13 mouse cellular contexts compared by ENCODE assay signal in the genomic region with DNA sequence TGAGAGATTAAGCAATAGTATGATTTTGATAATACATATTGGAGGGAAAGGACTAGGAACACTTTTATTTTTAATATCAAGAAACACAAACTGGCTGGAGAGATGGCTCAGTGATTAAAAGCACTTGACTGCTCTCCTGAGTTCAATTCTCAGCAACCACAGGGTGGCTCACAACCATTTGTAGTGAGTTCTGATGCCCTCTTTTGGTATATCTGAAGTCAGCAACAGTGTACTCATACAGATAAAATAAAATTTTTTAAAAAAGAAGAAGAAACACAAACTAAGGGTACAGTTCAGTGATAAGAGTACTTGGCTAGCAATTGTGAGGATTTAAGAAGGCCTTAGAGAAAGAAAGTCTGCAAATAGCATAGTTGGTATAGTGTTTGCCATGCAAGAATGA. TPM values are rescaled to one million over a fixed set of nuclear protein-coding genes. Genes with fewer than 3 reads are reported as not detected.
DNase-seq lines count a peak whose midpoint lies in the region; ATAC-seq and TF ChIP-seq lines count a peak whose summit lies in the region.
"Had no signal": no experiment of that assay in that cellular context is flagged by ENCODE, and none has a peak within 500 bp of the region (broad histone marks: within the 10 kb centered on the region; RNA-seq: fewer than 3 reads in every experiment).

No protein-coding gene starts in this region.

- TF ChIP-seq CTCF in stomach, postnatal 0 days (IDR thresholded peaks at IDR 0.05; ENCODE audit: low read depth): peak; percentile 39; the same call in 1 of the 2 replicates

- no peaks in the 10 kb centered on the region for H3K27me3 ChIP-seq in erythroblast, embryonic 14.5 days (ENCODE audit: control insufficient read depth)
- H3K27me3 ChIP-seq in kidney, embryonic 15.5 days: no peaks in the 10 kb centered on the region
- H3K27me3 ChIP-seq in stomach, postnatal 0 days (ENCODE audit: control insufficient read depth, insufficient read depth, low read length): no peaks in the 10 kb centered on the region

- H3K4me2 ChIP-seq in kidney, embryonic 15.5 days: peak overlapping the region; percentile 90; the same call in 1 of the 2 replicates
- H3K4me2 ChIP-seq in stomach, postnatal 0 days (replicated peaks; ENCODE audit: low read depth): no peak overlapping the region

- no peak for ATAC-seq in erythroblast, adult 5-6 weeks (replicated peaks; ENCODE audit: low FRiP score, poor library complexity, severe bottlenecking)
- ATAC-seq in kidney, embryonic 15.5 days (replicated peaks; ENCODE audit: low FRiP score): no peak
- ATAC-seq in stomach, postnatal 0 days (ENCODE audit: low FRiP score, low TSS enrichment): no peak

- H3K9me3 ChIP-seq in erythroblast, embryonic 14.5 days (ENCODE audit: control insufficient read depth, low read length): no peaks in the 10 kb centered on the region
- H3K9me3 ChIP-seq in kidney, embryonic 15.5 days (replicated peaks): no peaks in the 10 kb centered on the region
- H3K9me3 ChIP-seq in stomach, postnatal 0 days (ENCODE audit: control insufficient read depth, low read length): no peaks in the 10 kb centered on the region
- H3K9me3 ChIP-seq: neural tube, embryonic 13.5 days had no signal

- peak overlapping the region; percentile 85 for H3K4me3 ChIP-seq in erythroblast, embryonic 14.5 days (replicated peaks)
- no peak overlapping the region for H3K4me3 ChIP-seq in kidney, embryonic 15.5 days (replicated peaks)
- H3K4me3 ChIP-seq in stomach, postnatal 0 days (ENCODE audit: low read depth, low read length): no peak overlapping the region

- H3K9ac ChIP-seq in kidney, embryonic 15.5 days: no peak overlapping the region
- no peak overlapping the region for H3K9ac ChIP-seq in stomach, postnatal 0 days (ENCODE audit: low read length)

- H3K36me3 ChIP-seq in erythroblast, embryonic 14.5 days (ENCODE audit: control insufficient read depth): peaks cover 12% of the 10 kb centered on the region
- peaks cover 8% of the 10 kb centered on the region for H3K36me3 ChIP-seq in kidney, embryonic 15.5 days
- no peaks in the 10 kb centered on the region for H3K36me3 ChIP-seq in stomach, postnatal 0 days (ENCODE audit: control insufficient read depth, insufficient read depth, low read length)

- no peak overlapping the region for H3K27ac ChIP-seq in kidney, embryonic 15.5 days
- H3K27ac ChIP-seq in stomach, postnatal 0 days (replicated peaks): no peak overlapping the region
- H3K27ac ChIP-seq: macrophage; neural tube, embryonic 13.5 days had no signal

- DNase-seq in kidney, postnatal 10 days: no peak
- peak; percentile 21 for DNase-seq in thymus, postnatal 0 days (ENCODE audit: low spot score)
- no peak for DNase-seq in thymus, postnatal 4 days
- DNase-seq in stomach, postnatal 0 days (ENCODE audit: low spot score): no peak
- no peak for DNase-seq in frontal cortex, postnatal 14 days (ENCODE audit: low spot score in 2 of 2)
- DNase-seq: adrenal gland, postnatal 14 days; kidney, postnatal 36 days; right cerebral cortex, postnatal 14 days had no signal

- no peak for TF ChIP-seq EP300 in stomach, postnatal 0 days (optimal IDR thresholded peaks at IDR 0.05)

- peaks cover 79% of the 10 kb centered on the region for H3K4me1 ChIP-seq in erythroblast, embryonic 14.5 days (ENCODE audit: control insufficient read depth)
- peaks cover 22% of the 10 kb centered on the region for H3K4me1 ChIP-seq in kidney, embryonic 15.5 days
- peaks cover 2% of the 10 kb centered on the region; the same call in 1 of the 2 replicates for H3K4me1 ChIP-seq in stomach, postnatal 0 days (replicated peaks; ENCODE audit: control insufficient read depth, insufficient read depth)

RNA-seq across cellular contexts. Expression of a gene that starts 1.3 kb away (rescaled TPM):
- polyA plus RNA-seq in erythroblast, embryonic 14.5 days (2012): 0.48 and 0.49 TPM in 2 replicates
- 2.5 and 4.0 TPM in 2 replicates for total RNA-seq in erythroblast, adult 5-6 weeks (2015; ENCODE audit: low replicate concordance)
- total RNA-seq in erythroblast, adult 5-6 weeks (2017; ENCODE audit: low replicate concordance): 3.1 and 3.7 TPM in 2 replicates
- polyA plus RNA-seq in kidney, embryonic 15.5 days (2015; fragmentation: Nextera tagmentation; extraction: Ambion mirVana): 9.7 and 9.9 TPM in 2 replicates
- 14.3 and 15.9 TPM in 2 replicates for polyA plus RNA-seq in thymus, postnatal 0 days (2015; fragmentation: Nextera tagmentation; extraction: Ambion mirVana)
- polyA plus RNA-seq in stomach, postnatal 0 days (2015; fragmentation: Nextera tagmentation; extraction: Ambion mirVana): 9.3 and 9.8 TPM in 2 replicates

RNA-seq across cellular contexts. Expression of a gene that starts 22.1 kb away (rescaled TPM):
- not detected in 2 replicates for polyA plus RNA-seq in erythroblast, embryonic 14.5 days (2012)
- 0.21 and 0.38 TPM in 2 replicates for total RNA-seq in erythroblast, adult 5-6 weeks (2015; ENCODE audit: low replicate concordance)
- 0.14 and 1.0 TPM in 2 replicates for total RNA-seq in erythroblast, adult 5-6 weeks (2017; ENCODE audit: low replicate concordance)
- polyA plus RNA-seq in kidney, embryonic 15.5 days (2015; fragmentation: Nextera tagmentation; extraction: Ambion mirVana): 0.09 and 0.17 TPM in 2 replicates
- polyA plus RNA-seq in thymus, postnatal 0 days (2015; fragmentation: Nextera tagmentation; extraction: Ambion mirVana): 0.06 and 0.16 TPM in 2 replicates
- 0.01 and 0.02 TPM in 2 replicates for polyA plus RNA-seq in stomach, postnatal 0 days (2015; fragmentation: Nextera tagmentation; extraction: Ambion mirVana)
- total RNA-seq: adrenal gland, postnatal 14 days had no signal
- polyA plus RNA-seq: macrophage had no signal

RNA-seq across cellular contexts. Expression of a gene that starts 33.1 kb away (rescaled TPM):
- polyA plus RNA-seq in erythroblast, embryonic 14.5 days (2012): 8.4 TPM in 2 replicates
- total RNA-seq in erythroblast, adult 5-6 weeks (2015; ENCODE audit: low replicate concordance): 66.7 and 100 TPM in 2 replicates
- 10.5 and 37.7 TPM in 2 replicates for total RNA-seq in erythroblast, adult 5-6 weeks (2017; ENCODE audit: low replicate concordance)
- 594 and 610 TPM in 2 replicates for polyA plus RNA-seq in kidney, embryonic 15.5 days (2015; fragmentation: Nextera tagmentation; extraction: Ambion mirVana)
- 257 and 289 TPM in 2 replicates for polyA plus RNA-seq in thymus, postnatal 0 days (2015; fragmentation: Nextera tagmentation; extraction: Ambion mirVana)
- 411 and 419 TPM in 2 replicates for polyA plus RNA-seq in stomach, postnatal 0 days (2015; fragmentation: Nextera tagmentation; extraction: Ambion mirVana)

Comparison
In these comparisons a context has a peak if more than half of its experiments do, and no peak if none do; other contexts are left out.
1. RNA of a gene that starts 33.1 kb away (polyA plus RNA-seq): 594 to 610 TPM in kidney, embryonic 15.5 days, 411 to 419 TPM in stomach, postnatal 0 days and 257 to 289 TPM in thymus, postnatal 0 days; 8.4 TPM in erythroblast, embryonic 14.5 days; every median in the first group is over 10 times any median in the second.